20 mouse cellular contexts compared by ENCODE assay signal in the genomic region with DNA sequence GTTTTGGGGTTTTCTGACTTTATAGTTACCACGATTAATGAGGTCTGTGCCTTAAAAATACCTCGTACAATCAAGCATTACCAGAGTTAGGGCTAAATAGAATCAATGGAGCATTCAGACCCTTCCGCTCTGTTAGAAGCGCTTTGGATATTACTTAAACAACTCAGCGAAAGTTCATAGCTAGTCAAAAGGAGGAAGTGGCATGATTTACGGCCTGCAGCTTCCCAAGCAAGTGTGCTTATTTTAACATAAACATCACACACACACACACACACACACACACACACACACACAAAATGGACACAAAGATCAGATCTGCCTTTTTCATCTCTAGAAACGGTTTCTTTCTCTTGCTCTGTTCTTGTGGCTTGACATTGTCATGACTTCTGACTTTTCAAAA. TPM values are rescaled to one million over a fixed set of nuclear protein-coding genes. Genes with fewer than 3 reads are reported as not detected.
DNase-seq lines count a peak whose midpoint lies in the region; ATAC-seq and TF ChIP-seq lines count a peak whose summit lies in the region.
"Had no signal": no experiment of that assay in that cellular context is flagged by ENCODE, and none has a peak within 500 bp of the region (broad histone marks: within the 10 kb centered on the region; RNA-seq: fewer than 3 reads in every experiment).

No protein-coding gene starts in this region.

- no peak for DNase-seq in kidney, adult 9 months
- peak; percentile 34 to 35 for DNase-seq in kidney, postnatal 25 days
- peak; percentile 31 for DNase-seq in lung, postnatal 14 days
- no peak for DNase-seq in stomach, postnatal 0 days (ENCODE audit: low spot score)
- DNase-seq: B cell, adult 2 months; cerebellum, adult 2 months; cerebellum, postnatal 36 days; gastrocnemius, postnatal 25 days; left cerebral cortex, postnatal 4 days; liver; liver, postnatal 0 days; thymus, postnatal 36 days had no signal

- peak; percentile 24; the same call in 1 of the 2 replicates for ATAC-seq in kidney, embryonic 14.5 days (ENCODE audit: low FRiP score, low TSS enrichment)
- ATAC-seq in granulocyte monocyte progenitor cell, adult 5-6 weeks (replicated peaks; ENCODE audit: poor library complexity, severe bottlenecking) = peak; percentile 62
- ATAC-seq in erythroid progenitor cell, adult 5-6 weeks (replicated peaks; ENCODE audit: low FRiP score, poor library complexity, severe bottlenecking) = no peak
- no peak for ATAC-seq in megakaryocyte, adult 5-6 weeks (ENCODE audit: poor library complexity, severe bottlenecking)
- ATAC-seq in stomach, postnatal 0 days (ENCODE audit: low FRiP score, low TSS enrichment) = no peak
- ATAC-seq: forebrain, embryonic 15.5 days; liver, postnatal 0 days had no signal

- WGBS in kidney, embryonic 14.5 days = 29% methylated on average over 7 of the region's 7 CpGs
- WGBS in stomach, postnatal 0 days = 48% methylated on average over 7 of the region's 7 CpGs

- H3K4me2 ChIP-seq in kidney, embryonic 14.5 days (replicated peaks; ENCODE audit: low read depth, low read length) = no peak overlapping the region
- H3K4me2 ChIP-seq in stomach, postnatal 0 days (replicated peaks; ENCODE audit: low read depth) = no peak overlapping the region
- H3K4me2 ChIP-seq: embryonic facial prominence, embryonic 13.5 days; forebrain, embryonic 15.5 days; hindbrain, embryonic 14.5 days had no signal

- TF ChIP-seq EP300 in stomach, postnatal 0 days (optimal IDR thresholded peaks at IDR 0.05) = no peak

- H3K27ac ChIP-seq in kidney, embryonic 14.5 days (ENCODE audit: low read depth, low read length) = no peak overlapping the region
- H3K27ac ChIP-seq in stomach, postnatal 0 days (replicated peaks) = no peak overlapping the region
- H3K27ac ChIP-seq: embryonic facial prominence, embryonic 13.5 days; forebrain, embryonic 15.5 days; hindbrain, embryonic 14.5 days; midbrain, embryonic 10.5 days had no signal

- no peaks in the 10 kb centered on the region for H3K27me3 ChIP-seq in kidney, embryonic 14.5 days (ENCODE audit: control insufficient read depth, insufficient read depth, low read length)
- no peaks in the 10 kb centered on the region for H3K27me3 ChIP-seq in stomach, postnatal 0 days (ENCODE audit: control insufficient read depth, insufficient read depth, low read length)
- H3K27me3 ChIP-seq: embryonic facial prominence, embryonic 13.5 days; forebrain, embryonic 15.5 days had no signal

- H3K4me3 ChIP-seq in kidney, embryonic 14.5 days (ENCODE audit: low read length) = no peak overlapping the region
- no peak overlapping the region for H3K4me3 ChIP-seq in stomach, postnatal 0 days (ENCODE audit: low read depth, low read length)
- H3K4me3 ChIP-seq: embryonic facial prominence, embryonic 13.5 days; forebrain, embryonic 15.5 days; midbrain, embryonic 10.5 days had no signal

- no peaks in the 10 kb centered on the region for H3K9me3 ChIP-seq in kidney, embryonic 14.5 days (ENCODE audit: control insufficient read depth, low read length)
- H3K9me3 ChIP-seq in stomach, postnatal 0 days (ENCODE audit: control insufficient read depth, low read length) = no peaks in the 10 kb centered on the region
- H3K9me3 ChIP-seq: embryonic facial prominence, embryonic 13.5 days; forebrain, embryonic 15.5 days; midbrain, embryonic 10.5 days had no signal

- H3K4me1 ChIP-seq in kidney, embryonic 14.5 days (ENCODE audit: control insufficient read depth, insufficient read depth, low read length) = no peaks in the 10 kb centered on the region
- no peaks in the 10 kb centered on the region for H3K4me1 ChIP-seq in stomach, postnatal 0 days (replicated peaks; ENCODE audit: control insufficient read depth, insufficient read depth)
- H3K4me1 ChIP-seq: midbrain, embryonic 10.5 days had no signal

- H3K36me3 ChIP-seq in kidney, embryonic 14.5 days (ENCODE audit: control insufficient read depth, insufficient read depth, low read length) = no peaks in the 10 kb centered on the region
- no peaks in the 10 kb centered on the region for H3K36me3 ChIP-seq in stomach, postnatal 0 days (ENCODE audit: control insufficient read depth, insufficient read depth, low read length)
- H3K36me3 ChIP-seq: embryonic facial prominence, embryonic 13.5 days; forebrain, embryonic 15.5 days; midbrain, embryonic 10.5 days had no signal

- no peak for TF ChIP-seq CTCF in stomach, postnatal 0 days (IDR thresholded peaks at IDR 0.05; ENCODE audit: low read depth)

- H3K9ac ChIP-seq in kidney, embryonic 14.5 days (ENCODE audit: low read depth, low read length) = no peak overlapping the region
- no peak overlapping the region for H3K9ac ChIP-seq in stomach, postnatal 0 days (ENCODE audit: low read length)
- H3K9ac ChIP-seq: embryonic facial prominence, embryonic 13.5 days; forebrain, embryonic 15.5 days; hindbrain, embryonic 14.5 days; liver, postnatal 0 days had no signal

RNA-seq across cellular contexts. Expression of gene Cpne8, which starts 9.7 kb away (rescaled TPM):
- 12.7 and 13.7 TPM in 2 replicates for polyA plus RNA-seq in kidney, embryonic 14.5 days (2014; fragmentation: Nextera tagmentation; extraction: Ambion mirVana)
- total RNA-seq in granulocyte monocyte progenitor cell, adult 5-6 weeks (2014; fragmentation: Nextera tagmentation) = not detected in 2 replicates
- 0.13 TPM in 1 of 2 replicates, not detected in the other for total RNA-seq in granulocyte monocyte progenitor cell, adult 5-6 weeks (2017)
- total RNA-seq in erythroid progenitor cell, adult 5-6 weeks (2015; ENCODE audit: low replicate concordance) = 0.72 and 2.1 TPM in 2 replicates
- 0.13 and 1.6 TPM in 2 replicates for total RNA-seq in erythroid progenitor cell, adult 5-6 weeks (2017; ENCODE audit: low replicate concordance)
- 0.46 TPM in 1 of 2 replicates, not detected in the other for total RNA-seq in megakaryocyte, adult 5-6 weeks (2015)
- total RNA-seq in megakaryocyte, adult 5-6 weeks (2017) = 0.15 TPM in 1 of 2 replicates, not detected in the other
- 13.2 and 13.4 TPM in 2 replicates for polyA plus RNA-seq in stomach, postnatal 0 days (2015; fragmentation: Nextera tagmentation; extraction: Ambion mirVana)

Comparison
In these comparisons a context has a peak if more than half of its experiments do, and no peak if none do; other contexts are left out.
1. DNase-seq: peak in kidney, postnatal 25 days (2 of 2) and lung, postnatal 14 days (single experiment); none in kidney, adult 9 months (single experiment) and stomach, postnatal 0 days (single experiment).
2. ATAC-seq: peak in kidney, embryonic 14.5 days (single experiment) and granulocyte monocyte progenitor cell, adult 5-6 weeks (single experiment); none in erythroid progenitor cell, adult 5-6 weeks (single experiment), megakaryocyte, adult 5-6 weeks (single experiment) and stomach, postnatal 0 days (single experiment).